Mouse (Mus musculus): ENCODE measurements around the gene Cyp2c67. TPM values are rescaled to one million over a fixed set of nuclear protein-coding genes. Genes with fewer than 3 reads are reported as not detected.
"Not testable (repeated sequence)": the region's sequence is repeated elsewhere in the genome, so short reads cannot be mapped to it uniquely, and the experiment has no call there.

Cyp2c67 gene
- polyA plus RNA-seq (2014; fragmentation: Nextera tagmentation; extraction: Ambion mirVana), result not detected in 2 replicates

- no peaks in the 10 kb centered on the region for H3K36me3 ChIP-seq (ENCODE audit: control insufficient read depth, insufficient read depth, low read length)
- no peak for ATAC-seq (ENCODE audit: low read depth)
- H3K9me3 ChIP-seq (ENCODE audit: control insufficient read depth, low read length), result peaks cover 2% of the 10 kb centered on the region; the same call in 1 of the 2 replicates
- no peak within 1 kb of the TSS for H3K4me3 ChIP-seq (ENCODE audit: low read depth, low read length)
- H3K9ac ChIP-seq (replicated peaks; ENCODE audit: low read depth, low read length), result no peak within 1 kb of the TSS
- WGBS, result 92% methylated on average over 1 of the region's 1 CpGs
- H3K4me2 ChIP-seq (ENCODE audit: low read depth, low read length), result no peak within 1 kb of the TSS
- H3K4me1 ChIP-seq (ENCODE audit: control insufficient read depth, insufficient read depth, low read length), result no peaks in the 10 kb centered on the region
- no peaks in the 10 kb centered on the region for H3K27me3 ChIP-seq (ENCODE audit: control insufficient read depth, insufficient read depth, low read length)
- H3K27ac ChIP-seq (ENCODE audit: low read depth, low read length), result no peak within 1 kb of the TSS
Observed at GRCm38 (mm10) chr19:39648938-39649337, at the start of gene Cyp2c67. TSS of gene Cyp2c67 (minus strand) at chr19:39649051.

- ATAC-seq (ENCODE audit: low read depth); H3K4me2 ChIP-seq (ENCODE audit: low read depth, low read length); H3K27me3 ChIP-seq (ENCODE audit: control insufficient read depth, insufficient read depth, low read length); H3K9ac ChIP-seq (replicated peaks; ENCODE audit: low read depth, low read length); H3K27ac ChIP-seq (ENCODE audit: low read depth, low read length); H3K36me3 ChIP-seq (ENCODE audit: control insufficient read depth, insufficient read depth, low read length); H3K4me1 ChIP-seq (ENCODE audit: control insufficient read depth, insufficient read depth, low read length); H3K4me3 ChIP-seq (ENCODE audit: low read depth, low read length); H3K9me3 ChIP-seq (ENCODE audit: control insufficient read depth, low read length): not testable (repeated sequence)
Observed at GRCm38 (mm10) chr19:39665650-39666049, 16.8 kb upstream of the Cyp2c67 start.

DNA sequence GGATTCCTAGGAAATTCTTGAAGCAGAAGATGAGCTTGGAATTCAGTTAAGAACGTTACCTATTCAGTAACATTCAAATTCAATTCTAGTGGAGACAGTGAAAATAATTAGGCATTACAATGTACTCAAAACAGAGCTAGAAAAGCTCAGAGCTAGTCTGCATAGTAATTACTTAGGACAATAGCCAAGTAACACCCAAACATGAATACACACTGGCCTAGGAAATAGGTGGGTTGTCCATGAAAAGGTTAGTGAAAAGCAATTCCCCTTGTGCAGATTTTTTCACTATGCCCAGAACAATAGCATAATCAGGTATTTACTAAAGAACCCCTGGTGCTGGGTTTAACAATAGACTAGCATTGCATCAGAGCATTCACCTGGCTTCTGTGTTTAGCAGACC lies 3.5 kb upstream of the Cyp2c67 start:
- Histone ChIP-seq H3K9me3 (ENCODE audit: control insufficient read depth, low read length) (no peaks in the 10 kb centered on the region), H3K27ac (ENCODE audit: low read depth, low read length) (no peak overlapping the region), H3K4me2 (ENCODE audit: low read depth, low read length) (no peak overlapping the region), H3K4me3 (ENCODE audit: low read depth, low read length) (no peak overlapping the region), H3K27me3 (ENCODE audit: control insufficient read depth, insufficient read depth, low read length) (no peaks in the 10 kb centered on the region), H3K4me1 (ENCODE audit: control insufficient read depth, insufficient read depth, low read length) (no peaks in the 10 kb centered on the region), H3K36me3 (ENCODE audit: control insufficient read depth, insufficient read depth, low read length) (no peaks in the 10 kb centered on the region), H3K9ac (replicated peaks; ENCODE audit: low read depth, low read length) (no peak overlapping the region)
- WGBS, result 53% methylated on average over 1 of the region's 1 CpGs
- no peak for ATAC-seq (ENCODE audit: low read depth)

DNA sequence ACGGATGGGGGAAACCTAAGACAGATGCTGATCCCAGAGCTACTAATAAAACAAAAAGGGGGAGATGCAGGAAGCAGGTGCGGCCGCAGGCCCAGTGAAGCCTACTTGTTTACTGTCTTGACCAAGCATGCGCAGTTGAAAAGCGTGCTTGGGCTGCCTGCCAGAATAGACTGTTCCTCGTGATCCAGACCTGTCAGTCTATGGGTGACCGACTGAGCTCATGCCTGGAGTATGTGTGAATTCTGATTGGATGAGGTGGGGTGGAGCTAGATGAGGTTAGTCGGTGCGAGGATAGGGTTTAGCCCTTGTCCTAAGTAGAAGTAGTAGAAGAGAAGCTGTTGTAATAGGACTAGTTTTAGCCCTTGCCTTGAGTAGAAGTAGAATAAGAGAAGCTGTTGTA lies 1.3 kb downstream of the Cyp2c67 start:
- 93% methylated on average over 9 of the region's 9 CpGs for WGBS
- H3K4me2 ChIP-seq (ENCODE audit: low read depth, low read length), result no peak overlapping the region
- no peak overlapping the region for H3K9ac ChIP-seq (replicated peaks; ENCODE audit: low read depth, low read length)
- no peak overlapping the region for H3K4me3 ChIP-seq (ENCODE audit: low read depth, low read length)
- H3K9me3 ChIP-seq (ENCODE audit: control insufficient read depth, low read length), result peaks cover 2% of the 10 kb centered on the region; the same call in 1 of the 2 replicates
- no peaks in the 10 kb centered on the region for H3K36me3 ChIP-seq (ENCODE audit: control insufficient read depth, insufficient read depth, low read length)
- H3K27me3 ChIP-seq (ENCODE audit: control insufficient read depth, insufficient read depth, low read length), result no peaks in the 10 kb centered on the region
- H3K4me1 ChIP-seq (ENCODE audit: control insufficient read depth, insufficient read depth, low read length), result no peaks in the 10 kb centered on the region
- no peak for ATAC-seq (ENCODE audit: low read depth)
- H3K27ac ChIP-seq (ENCODE audit: low read depth, low read length), result no peak overlapping the region

DNA sequence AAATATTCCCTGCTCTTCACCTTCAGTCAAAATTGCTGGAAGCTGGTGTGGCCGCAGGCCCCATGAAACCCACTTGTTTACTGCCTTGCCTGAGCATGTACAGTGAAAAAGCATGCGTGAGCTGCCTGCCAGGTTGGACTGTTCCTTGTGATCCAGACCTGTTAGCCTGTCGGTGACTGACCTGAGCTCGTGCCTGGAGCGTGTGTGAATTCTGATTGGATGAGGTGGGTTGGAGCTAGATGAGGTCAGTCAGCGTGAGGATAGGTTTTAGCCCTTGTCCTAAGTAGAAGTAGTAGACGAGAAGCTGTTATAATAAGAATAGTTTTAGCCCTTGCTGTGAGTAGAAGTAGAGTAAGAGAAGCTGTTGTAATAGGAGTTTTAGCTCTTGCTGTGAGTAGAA lies 4.3 kb downstream of the Cyp2c67 start:
- H3K4me2 ChIP-seq (ENCODE audit: low read depth, low read length); H3K27me3 ChIP-seq (ENCODE audit: control insufficient read depth, insufficient read depth, low read length); H3K9me3 ChIP-seq (ENCODE audit: control insufficient read depth, low read length); H3K36me3 ChIP-seq (ENCODE audit: control insufficient read depth, insufficient read depth, low read length); H3K27ac ChIP-seq (ENCODE audit: low read depth, low read length); H3K9ac ChIP-seq (replicated peaks; ENCODE audit: low read depth, low read length); H3K4me1 ChIP-seq (ENCODE audit: control insufficient read depth, insufficient read depth, low read length); H3K4me3 ChIP-seq (ENCODE audit: low read depth, low read length); ATAC-seq (ENCODE audit: low read depth): not testable (repeated sequence)
- WGBS, result 89% methylated on average over 7 of the region's 7 CpGs

Other genes with a start within 250 kb of the Cyp2c67 start
- not detected in 2 replicates for gene Cyp2c38, start 186.0 kb downstream of the Cyp2c67 start, polyA plus RNA-seq (2014; fragmentation: Nextera tagmentation; extraction: Ambion mirVana)
- gene Cyp2c39, start 138.2 kb downstream of the Cyp2c67 start, polyA plus RNA-seq (2014; fragmentation: Nextera tagmentation; extraction: Ambion mirVana), result not detected in 2 replicates
- not detected in 2 replicates for gene Cyp2c68, start 92.0 kb upstream of the Cyp2c67 start, polyA plus RNA-seq (2014; fragmentation: Nextera tagmentation; extraction: Ambion mirVana)
- not detected in 2 replicates for gene Cyp2c40, start 163.8 kb upstream of the Cyp2c67 start, polyA plus RNA-seq (2014; fragmentation: Nextera tagmentation; extraction: Ambion mirVana)
- gene Cyp2c69, start 237.7 kb upstream of the Cyp2c67 start, polyA plus RNA-seq (2014; fragmentation: Nextera tagmentation; extraction: Ambion mirVana), result not detected in 2 replicates

Data from neural tube, embryonic 14.5 days (tissue).